Mouse (Mus musculus) olfactory bulb, adult 2 months (tissue): Measurements from ENCODE around the gene Zfand4.

ENCODE experiments used
- CTCF ChIP-seq: fragments of 200-500 bp; IDR thresholded peaks from 2 replicates; pipeline ENCODE4 v1.5.1; 2012; ENCODE audit warnings: low read depth, mild to moderate bottlenecking, low read length, moderate library complexity; ENCODE audit not compliant: insufficient read depth
- POLR2A ChIP-seq: fragments of 200-500 bp; IDR thresholded peaks from 2 replicates; pipeline ENCODE4 v1.6.1; 2012; ENCODE audit warnings: mild to moderate bottlenecking, low read depth, low read length, moderate library complexity; ENCODE audit not compliant: insufficient read depth

DNA sequence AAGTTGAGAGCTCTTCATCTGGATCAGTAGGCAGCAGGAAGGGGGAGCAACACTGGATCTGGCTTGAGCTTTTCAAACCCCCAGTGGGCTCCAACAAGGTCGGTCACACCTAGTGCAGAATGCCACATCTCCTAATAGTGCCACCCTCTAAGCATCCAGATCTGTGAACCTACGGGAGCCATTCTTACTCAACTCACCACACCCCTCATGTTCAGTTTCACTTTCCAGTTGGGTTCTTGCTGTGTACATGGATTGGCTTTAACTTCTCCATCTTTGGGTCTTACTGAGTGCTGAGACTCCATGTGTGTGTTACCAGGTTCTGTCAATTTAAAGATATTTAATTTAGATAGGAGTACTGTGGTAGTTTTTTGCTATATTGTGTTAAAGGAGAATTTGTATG lies 47.4 kb downstream of the Zfand4 start:
- TF ChIP-seq CTCF: no peak
- no peak for TF ChIP-seq POLR2A
